Mouse (Mus musculus): ENCODE measurements around the gene Olfr1425. TPM values are rescaled to one million over a fixed set of nuclear protein-coding genes. Genes with fewer than 3 reads are reported as not detected.
A peak's percentile ranks its signal among the peaks of the same experiment; 100 is the strongest.
"Not testable (repeated sequence)": the region's sequence is repeated elsewhere in the genome, so short reads cannot be mapped to it uniquely, and the experiment has no call there.

Gene Olfr1425
- not detected in 2 replicates for total RNA-seq (2017)

DNA sequence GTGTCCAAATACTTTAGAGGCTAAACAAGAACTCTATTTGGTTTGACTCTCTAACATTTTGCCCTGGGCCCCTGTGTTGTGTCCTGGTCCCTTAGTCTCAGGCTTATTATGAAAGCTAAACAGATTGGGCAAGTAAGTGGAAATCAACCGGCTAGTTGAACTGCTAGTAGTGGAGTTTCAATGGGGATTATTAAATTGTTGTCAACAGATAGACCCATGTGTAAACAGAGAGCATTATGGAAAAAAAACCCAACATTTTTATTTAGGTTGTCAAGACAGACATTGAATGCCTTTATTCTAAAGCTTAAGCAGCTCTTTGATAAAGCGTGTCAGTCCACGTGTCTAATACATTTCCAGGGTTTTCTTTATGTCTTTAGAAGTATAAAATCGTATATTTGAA is at the start of gene Olfr1425:
TSS of gene Olfr1425 (minus strand) at position 101 of the 400 bp plus-strand sequence.
- ATAC-seq (replicated peaks in 1 of 2; ENCODE audit: insufficient read depth in 1 of 2, low FRiP score in 2 of 2, low TSS enrichment in 1 of 2, low read depth in 1 of 2, poor library complexity in 2 of 2, severe bottlenecking in 2 of 2): not testable (repeated sequence)

DNA sequence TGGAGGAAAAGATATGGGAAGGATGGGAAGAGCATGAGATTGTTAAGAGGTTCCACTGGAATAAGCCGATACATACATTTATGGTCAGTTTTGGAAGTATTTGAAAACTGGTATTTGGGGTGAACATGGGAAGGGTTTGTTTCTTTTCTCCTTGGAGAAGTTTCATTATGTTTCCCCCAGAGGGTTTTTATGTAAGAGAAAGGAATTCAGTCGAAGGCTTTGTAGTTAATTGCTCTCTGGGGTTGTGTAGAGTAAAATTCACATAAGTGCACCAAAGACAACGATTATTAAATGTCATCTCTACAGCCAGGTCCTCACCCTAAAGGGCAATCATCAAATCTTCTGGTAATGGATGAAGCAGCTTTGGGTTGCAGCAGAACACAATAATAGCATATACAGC is 45.6 kb upstream of the Olfr1425 start, which contains the start of gene Olfr76:
TSS of gene Olfr76 (minus strand) at position 101 of the 400 bp plus-strand sequence.
- ATAC-seq (replicated peaks in 1 of 2; ENCODE audit: insufficient read depth in 1 of 2, low FRiP score in 2 of 2, low TSS enrichment in 1 of 2, low read depth in 1 of 2, poor library complexity in 2 of 2, severe bottlenecking in 2 of 2): no peak

DNA sequence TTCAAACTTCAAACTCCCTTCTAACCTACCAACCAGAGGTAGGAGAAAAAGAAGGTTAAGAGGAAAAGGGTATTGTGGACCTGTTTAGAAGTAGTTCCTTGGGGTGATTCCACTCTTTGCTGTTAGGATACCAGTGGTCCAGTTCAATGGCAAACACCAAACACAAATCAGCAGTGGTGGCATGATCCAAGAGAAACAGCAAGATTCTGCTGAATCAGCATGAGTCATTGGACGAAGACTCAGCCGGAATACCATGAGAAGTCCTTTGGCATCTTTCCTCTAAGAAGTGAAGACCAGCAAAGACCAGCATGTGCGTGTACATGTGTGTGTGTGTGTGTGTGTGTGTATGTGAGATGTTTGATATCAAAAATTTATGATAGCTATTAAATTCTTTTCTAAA is 38.9 kb upstream of the Olfr1425 start:
- ATAC-seq (replicated peaks in 1 of 2; ENCODE audit: insufficient read depth in 1 of 2, low FRiP score in 2 of 2, low TSS enrichment in 1 of 2, low read depth in 1 of 2, poor library complexity in 2 of 2, severe bottlenecking in 2 of 2): no peak

DNA sequence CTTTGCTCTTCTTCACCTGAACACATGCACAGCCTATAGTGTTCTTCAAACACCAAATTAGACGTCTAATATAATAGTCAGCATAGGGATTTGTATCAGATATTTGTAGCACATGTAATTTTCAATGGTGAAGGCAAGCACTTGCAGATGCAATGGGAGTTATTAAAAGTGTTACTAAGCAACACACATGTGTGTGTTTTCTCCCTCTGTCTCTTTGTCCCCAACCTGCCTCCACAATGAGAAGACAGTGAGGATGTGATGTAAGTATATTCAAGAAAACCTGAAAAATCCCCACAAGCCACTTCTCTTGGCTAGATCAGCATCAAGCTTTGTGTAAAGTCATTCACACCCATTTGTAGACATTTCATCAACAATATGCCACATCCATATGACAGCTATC is 38.3 kb upstream of the Olfr1425 start, which contains the start of gene Olfr1428:
TSS of gene Olfr1428 (minus strand) at position 101 of the 400 bp plus-strand sequence.
- no peak for ATAC-seq (replicated peaks in 1 of 2; ENCODE audit: insufficient read depth in 1 of 2, low FRiP score in 2 of 2, low TSS enrichment in 1 of 2, low read depth in 1 of 2, poor library complexity in 2 of 2, severe bottlenecking in 2 of 2)

DNA sequence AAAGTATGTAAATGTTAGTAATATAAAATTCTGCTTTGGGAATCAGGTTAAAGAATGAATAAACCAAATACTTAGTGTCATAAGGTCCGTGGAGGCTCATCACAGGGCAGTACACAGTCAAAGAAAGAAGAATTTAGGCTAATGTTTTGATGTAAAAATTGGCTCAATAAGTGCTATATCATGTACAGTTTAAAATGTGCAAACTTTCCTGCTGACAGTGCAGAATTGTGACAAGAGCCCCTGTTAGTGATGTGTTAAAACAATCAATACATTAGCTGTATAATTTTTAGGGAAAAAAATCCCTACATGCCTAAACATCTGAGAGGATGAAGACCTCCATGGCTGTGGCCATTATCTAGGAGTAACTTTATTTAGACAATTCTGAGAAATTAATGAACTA is 36.3 kb upstream of the Olfr1425 start:
- no peak for ATAC-seq (replicated peaks in 1 of 2; ENCODE audit: insufficient read depth in 1 of 2, low FRiP score in 2 of 2, low TSS enrichment in 1 of 2, low read depth in 1 of 2, poor library complexity in 2 of 2, severe bottlenecking in 2 of 2)

DNA sequence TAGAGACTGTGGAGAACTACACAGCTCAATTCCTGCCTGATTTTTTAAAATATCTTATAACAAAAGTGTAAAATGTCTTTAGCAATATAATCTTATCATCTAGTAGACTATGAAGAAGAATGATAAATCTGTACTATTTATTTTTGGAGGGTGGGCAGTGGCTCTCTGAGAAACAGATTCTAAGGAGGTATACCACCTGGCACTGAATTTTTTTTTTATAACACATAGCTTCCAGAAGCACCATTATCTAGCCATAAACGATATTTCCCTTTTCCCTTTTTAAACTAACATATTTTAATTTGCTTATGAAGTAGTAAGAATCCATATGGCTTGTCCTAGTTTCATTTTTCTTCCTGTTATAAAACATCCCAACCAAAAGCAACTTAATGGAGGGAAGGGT is 27.0 kb upstream of the Olfr1425 start:
- no peak for ATAC-seq (replicated peaks in 1 of 2; ENCODE audit: insufficient read depth in 1 of 2, low FRiP score in 2 of 2, low TSS enrichment in 1 of 2, low read depth in 1 of 2, poor library complexity in 2 of 2, severe bottlenecking in 2 of 2)

DNA sequence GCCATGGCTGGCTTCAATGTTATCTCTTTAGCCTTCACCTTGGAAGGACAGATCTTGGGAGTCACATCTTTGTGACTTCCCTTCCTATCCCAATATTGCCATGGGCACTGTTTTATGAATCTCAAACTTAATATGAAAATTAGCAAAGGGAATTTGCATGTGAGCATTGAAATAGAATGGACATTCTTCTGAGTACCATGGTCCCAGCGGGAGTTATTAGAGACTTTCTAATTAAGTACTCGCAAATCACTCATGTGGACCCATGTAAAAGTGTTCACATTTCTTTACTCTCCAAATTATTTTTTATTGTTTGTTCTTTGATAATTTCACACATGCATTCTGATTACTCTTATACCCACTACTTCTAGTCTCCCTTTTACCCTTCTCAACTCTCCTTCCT is 25.7 kb upstream of the Olfr1425 start, which contains the start of gene Olfr1427:
TSS of gene Olfr1427 (minus strand) at position 101 of the 400 bp plus-strand sequence.
- no peak for ATAC-seq (replicated peaks in 1 of 2; ENCODE audit: insufficient read depth in 1 of 2, low FRiP score in 2 of 2, low TSS enrichment in 1 of 2, low read depth in 1 of 2, poor library complexity in 2 of 2, severe bottlenecking in 2 of 2)

DNA sequence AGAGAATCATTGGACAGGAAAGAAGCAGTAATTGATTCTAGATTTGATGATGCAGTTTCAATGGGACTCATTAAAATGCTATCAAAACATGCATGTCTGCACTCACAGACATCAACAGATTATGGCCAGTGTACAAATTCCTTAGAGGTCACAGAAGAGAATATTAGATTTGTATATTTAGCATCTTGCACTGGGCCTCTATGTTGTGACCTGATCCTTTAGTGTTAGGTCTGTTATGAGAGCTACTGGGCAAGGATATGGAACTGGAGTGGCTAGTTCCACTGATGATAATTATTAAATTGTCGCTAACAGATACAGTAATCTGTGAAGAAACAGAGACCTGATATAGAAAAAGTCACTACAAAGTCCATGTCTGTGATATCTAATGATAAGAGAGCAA is 14.4 kb upstream of the Olfr1425 start, which contains the start of gene Olfr1426:
TSS of gene Olfr1426 (minus strand) at position 101 of the 400 bp plus-strand sequence.
- no peak for ATAC-seq (replicated peaks in 1 of 2; ENCODE audit: insufficient read depth in 1 of 2, low FRiP score in 2 of 2, low TSS enrichment in 1 of 2, low read depth in 1 of 2, poor library complexity in 2 of 2, severe bottlenecking in 2 of 2)

DNA sequence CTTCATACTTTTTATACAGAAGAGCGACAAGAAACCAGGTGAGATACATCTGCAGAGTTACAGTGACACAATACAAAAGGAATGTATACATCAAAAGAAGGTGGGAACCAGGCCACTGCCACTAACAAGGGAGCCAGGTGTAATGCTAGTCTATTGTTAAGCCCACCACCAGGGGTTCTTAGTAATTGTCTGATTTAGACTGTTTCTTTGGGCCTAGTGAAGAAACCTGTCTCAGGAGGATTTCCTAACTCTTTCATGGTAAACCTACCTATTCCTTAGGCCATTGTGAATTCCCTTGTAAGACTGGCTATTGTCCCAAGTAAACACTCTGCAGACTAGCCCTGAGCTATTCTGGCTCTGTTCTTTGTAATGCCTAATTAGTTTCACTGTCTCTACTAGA is 8.0 kb downstream of the Olfr1425 start:
- ATAC-seq (replicated peaks in 1 of 2; ENCODE audit: insufficient read depth in 1 of 2, low FRiP score in 2 of 2, low TSS enrichment in 1 of 2, low read depth in 1 of 2, poor library complexity in 2 of 2, severe bottlenecking in 2 of 2): not testable (repeated sequence)

DNA sequence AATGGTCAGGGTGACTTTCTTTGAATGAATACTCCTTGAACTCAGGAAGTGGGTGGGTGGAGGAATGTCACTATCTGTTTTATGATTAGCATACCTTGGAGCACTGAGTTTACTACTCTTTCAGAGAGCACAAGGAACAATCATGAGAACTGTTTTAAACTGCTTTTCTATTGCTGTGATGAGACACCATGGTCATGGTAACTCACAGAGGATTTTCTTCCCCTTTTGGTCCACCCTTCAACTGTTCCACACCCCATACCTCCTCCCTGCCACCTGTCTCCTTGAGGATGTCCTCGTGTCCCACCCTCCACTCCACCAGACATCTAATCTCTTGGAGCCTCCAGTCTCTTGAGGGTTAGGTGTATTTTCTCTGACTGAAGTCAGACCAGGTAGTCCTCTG is 9.7 kb downstream of the Olfr1425 start:
- ATAC-seq (replicated peaks in 1 of 2; ENCODE audit: insufficient read depth in 1 of 2, low FRiP score in 2 of 2, low TSS enrichment in 1 of 2, low read depth in 1 of 2, poor library complexity in 2 of 2, severe bottlenecking in 2 of 2): not testable (repeated sequence)

DNA sequence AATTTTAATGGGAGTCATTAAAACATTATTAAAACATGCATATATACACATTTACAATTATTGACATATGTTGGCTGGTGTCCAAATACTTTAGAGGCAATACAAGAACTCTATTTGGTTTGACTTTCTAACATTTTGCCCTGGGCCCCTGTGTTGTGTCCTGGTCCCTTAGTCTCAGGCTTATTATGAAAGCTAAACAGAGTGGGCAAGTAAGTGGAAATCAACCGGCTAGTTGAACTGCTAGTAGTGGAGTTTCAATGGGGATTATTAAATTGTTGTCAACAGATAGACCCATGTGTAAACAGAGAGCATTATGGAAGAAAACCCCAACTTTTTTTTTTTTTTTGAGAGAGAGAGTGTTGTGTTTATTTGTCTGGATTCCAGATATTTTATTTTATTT is 14.9 kb downstream of the Olfr1425 start, which contains the start of gene Olfr1424:
TSS of gene Olfr1424 (minus strand) at position 101 of the 400 bp plus-strand sequence.
- ATAC-seq (replicated peaks in 1 of 2; ENCODE audit: insufficient read depth in 1 of 2, low FRiP score in 2 of 2, low TSS enrichment in 1 of 2, low read depth in 1 of 2, poor library complexity in 2 of 2, severe bottlenecking in 2 of 2): not testable (repeated sequence)

DNA sequence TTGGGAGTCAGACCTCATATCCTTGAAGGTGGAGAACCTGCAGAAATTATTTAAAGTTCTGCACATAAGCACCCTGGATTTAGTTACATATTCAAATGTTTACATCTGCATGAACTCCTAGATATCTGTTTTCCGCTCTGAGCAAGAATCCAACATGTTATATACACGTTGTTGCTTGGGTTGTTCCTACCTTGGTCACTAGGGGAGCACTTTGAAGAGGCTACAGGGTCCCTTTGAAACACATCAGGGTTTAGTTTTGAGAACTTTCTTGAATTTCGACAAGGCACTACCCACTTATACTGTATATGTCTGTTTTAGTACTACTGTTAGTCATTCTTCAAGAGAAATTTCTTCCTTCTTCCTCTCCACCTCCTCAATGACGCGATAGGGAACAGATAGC is 34.4 kb downstream of the Olfr1425 start:
- no peak for ATAC-seq (replicated peaks in 1 of 2; ENCODE audit: insufficient read depth in 1 of 2, low FRiP score in 2 of 2, low TSS enrichment in 1 of 2, low read depth in 1 of 2, poor library complexity in 2 of 2, severe bottlenecking in 2 of 2)

DNA sequence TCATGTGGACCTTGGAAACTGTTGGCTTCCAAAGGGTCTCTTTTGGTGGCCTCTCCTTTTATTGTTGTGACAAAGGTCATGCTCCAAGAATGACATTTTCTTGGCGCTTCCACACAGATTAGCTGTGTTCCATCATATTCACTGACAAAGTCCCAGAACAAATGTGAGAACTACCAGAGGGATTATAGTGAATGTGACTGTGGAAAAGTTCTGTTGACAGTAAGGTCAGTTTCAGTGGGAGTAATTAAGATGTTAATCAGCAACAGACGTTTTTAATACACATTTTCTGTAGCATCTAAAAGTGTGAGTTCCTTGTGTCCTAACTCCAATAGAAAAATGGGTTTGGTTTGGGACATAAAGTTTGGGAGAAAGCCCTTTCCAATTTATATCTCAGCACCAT is 36.3 kb downstream of the Olfr1425 start, which contains the start of gene Olfr1423:
TSS of gene Olfr1423 (minus strand) at position 101 of the 400 bp plus-strand sequence.
- no peak for ATAC-seq (replicated peaks in 1 of 2; ENCODE audit: insufficient read depth in 1 of 2, low FRiP score in 2 of 2, low TSS enrichment in 1 of 2, low read depth in 1 of 2, poor library complexity in 2 of 2, severe bottlenecking in 2 of 2)

DNA sequence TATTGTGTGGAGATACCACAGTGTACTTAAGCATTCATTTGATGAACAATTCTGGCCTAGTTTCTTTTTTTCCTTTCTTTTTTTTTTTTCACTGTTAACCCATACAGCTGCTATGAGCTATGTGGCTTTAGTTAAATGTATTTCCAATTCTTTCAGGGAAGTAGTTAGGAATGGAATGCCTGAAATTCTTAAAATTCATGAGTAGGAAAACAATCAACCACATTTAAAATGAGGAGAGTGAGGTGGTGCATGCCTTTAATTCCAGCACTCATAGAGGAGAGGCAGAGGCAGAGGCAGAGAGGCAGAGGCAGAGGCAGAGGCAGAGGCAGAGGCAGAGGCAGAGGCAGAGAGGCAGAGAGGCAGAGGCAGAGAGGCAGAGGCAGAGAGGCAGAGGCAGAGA is 39.8 kb downstream of the Olfr1425 start:
- ATAC-seq (replicated peaks in 1 of 2; ENCODE audit: insufficient read depth in 1 of 2, low FRiP score in 2 of 2, low TSS enrichment in 1 of 2, low read depth in 1 of 2, poor library complexity in 2 of 2, severe bottlenecking in 2 of 2): no peak

DNA sequence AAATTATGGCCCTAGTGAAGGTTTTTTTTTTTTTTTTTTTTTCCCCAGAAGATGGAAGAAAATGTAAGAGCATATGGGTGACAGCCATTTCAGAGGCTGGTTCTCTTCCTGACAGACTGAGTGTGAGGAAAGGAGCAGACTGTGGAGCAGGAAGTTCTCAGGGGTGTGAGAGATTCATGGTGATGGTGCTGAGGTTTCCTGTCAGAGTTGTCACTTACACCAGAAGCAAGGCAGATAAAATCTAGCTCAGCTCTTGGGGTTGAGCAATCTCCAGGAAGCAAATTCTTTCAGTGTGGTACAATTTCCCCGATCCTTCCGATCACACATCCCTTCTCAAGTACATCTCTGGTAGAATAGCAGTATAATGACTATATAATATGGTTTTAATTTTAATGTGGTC is 50.9 kb downstream of the Olfr1425 start:
- ATAC-seq (replicated peaks in 1 of 2; ENCODE audit: insufficient read depth in 1 of 2, low FRiP score in 2 of 2, low TSS enrichment in 1 of 2, low read depth in 1 of 2, poor library complexity in 2 of 2, severe bottlenecking in 2 of 2): peak; percentile 58 to 78; a peak in 3 of 4 replicates

DNA sequence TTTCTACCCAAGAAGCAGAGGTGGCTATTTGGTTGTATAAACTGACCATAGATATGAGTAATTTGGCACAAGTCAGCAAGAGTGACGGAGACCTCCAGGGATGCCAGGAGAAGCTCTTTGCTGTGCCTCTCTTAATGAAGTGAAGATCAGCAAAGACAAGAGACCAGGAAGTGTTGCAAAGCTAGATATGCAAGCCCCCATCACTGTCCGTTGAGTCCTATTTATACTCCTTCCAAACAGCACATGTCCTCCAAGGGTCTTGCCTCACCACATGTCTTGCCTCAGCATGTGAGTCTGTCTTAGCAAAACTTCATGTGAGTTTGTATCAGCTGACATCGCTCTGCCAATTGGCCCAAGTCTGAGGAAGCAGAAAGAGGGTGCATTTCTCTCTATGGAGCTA is 52.2 kb downstream of the Olfr1425 start:
- no peak for ATAC-seq (replicated peaks in 1 of 2; ENCODE audit: insufficient read depth in 1 of 2, low FRiP score in 2 of 2, low TSS enrichment in 1 of 2, low read depth in 1 of 2, poor library complexity in 2 of 2, severe bottlenecking in 2 of 2)

DNA sequence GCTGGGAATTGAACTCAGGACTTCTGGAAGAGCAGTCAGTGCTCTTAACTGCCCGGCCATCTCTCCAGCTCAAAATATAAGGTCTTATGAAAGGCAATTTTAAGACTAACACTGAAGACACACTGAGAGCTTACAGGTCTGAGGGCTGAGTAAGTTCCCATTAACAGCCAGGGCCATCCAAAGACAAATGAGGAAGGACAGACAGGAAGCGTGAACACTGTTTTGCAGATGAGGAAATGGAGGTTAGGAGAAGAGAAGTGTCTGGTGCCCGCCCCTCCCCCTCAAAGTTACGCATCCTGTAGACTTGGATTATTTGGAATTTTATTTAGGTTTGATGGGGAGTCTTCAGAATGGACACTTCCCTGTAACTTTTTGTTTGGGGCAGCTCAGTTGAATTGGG is 53.4 kb downstream of the Olfr1425 start:
- ATAC-seq (replicated peaks in 1 of 2; ENCODE audit: insufficient read depth in 1 of 2, low FRiP score in 2 of 2, low TSS enrichment in 1 of 2, low read depth in 1 of 2, poor library complexity in 2 of 2, severe bottlenecking in 2 of 2): peak; percentile 59 to 86

Data from hematopoietic stem cell, adult 5-6 weeks (primary cell).